Mouse (Mus musculus): ENCODE results near the gene Mettl2.
A peak's percentile ranks its signal among the peaks of the same experiment; 100 is the strongest.

Gene Mettl2

GRCm38 (mm10) chr11:105153068-105153833 lies 27.0 kb downstream of the Mettl2 start:
- DNase-seq (ENCODE audit: low spot score), result peak; percentile 24

GRCm38 (mm10) chr11:105155915-105156314 lies 29.7 kb downstream of the Mettl2 start:
- peak; percentile 15 for DNase-seq (ENCODE audit: low spot score)

GRCm38 (mm10) chr11:105156748-105157267 lies 30.6 kb downstream of the Mettl2 start:
- DNase-seq (ENCODE audit: low spot score), result no peak

GRCm38 (mm10) chr11:105158047-105158446 lies 31.8 kb downstream of the Mettl2 start:
- DNase-seq (ENCODE audit: low spot score), result no peak

GRCm38 (mm10) chr11:105159673-105160360 lies 33.6 kb downstream of the Mettl2 start:
- DNase-seq (ENCODE audit: low spot score), result no peak

GRCm38 (mm10) chr11:105161411-105161810 lies 35.2 kb downstream of the Mettl2 start:
- no peak for DNase-seq (ENCODE audit: low spot score)

GRCm38 (mm10) chr11:105164516-105165510 lies 38.6 kb downstream of the Mettl2 start:
- DNase-seq (ENCODE audit: low spot score), result peak; percentile 60

- DNase-seq (ENCODE audit: low spot score), result no peak
Observed at GRCm38 (mm10) chr11:105166780-105167179, 40.6 kb downstream of the Mettl2 start.

GRCm38 (mm10) chr11:105178516-105178915 lies 52.3 kb downstream of the Mettl2 start, which contains the start of gene Tlk2:
Gene Tlk2, plus strand, starts transcription at chr11:105178807.
- DNase-seq (ENCODE audit: low spot score), result no peak

- no peak for DNase-seq (ENCODE audit: low spot score)
Observed at GRCm38 (mm10) chr11:105179523-105179922, 53.3 kb downstream of the Mettl2 start.

- peak; percentile 68 for DNase-seq (ENCODE audit: low spot score)
Observed at GRCm38 (mm10) chr11:105180471-105181091, 54.4 kb downstream of the Mettl2 start.

GRCm38 (mm10) chr11:105181126-105181637 lies 55.0 kb downstream of the Mettl2 start:
- DNase-seq (ENCODE audit: low spot score), result peak; percentile 96

GRCm38 (mm10) chr11:105181689-105182460 lies 55.6 kb downstream of the Mettl2 start:
- peak; percentile 79 for DNase-seq (ENCODE audit: low spot score)

GRCm38 (mm10) chr11:105182461-105182855 lies 56.2 kb downstream of the Mettl2 start:
- DNase-seq (ENCODE audit: low spot score), result no peak

GRCm38 (mm10) chr11:105184678-105185077 lies 58.5 kb downstream of the Mettl2 start:
- no peak for DNase-seq (ENCODE audit: low spot score)
